Mouse (Mus musculus): ENCODE measurements around the gene Abca3. TPM values are rescaled to one million over a fixed set of nuclear protein-coding genes. Genes with fewer than 3 reads are reported as not detected.
"Not testable (repeated sequence)": the region's sequence is repeated elsewhere in the genome, so short reads cannot be mapped to it uniquely, and the experiment has no call there.

Gene Abca3
- total RNA-seq, 2 experiments from 2014 or later, result 21.8 to 28.3 TPM

DNA sequence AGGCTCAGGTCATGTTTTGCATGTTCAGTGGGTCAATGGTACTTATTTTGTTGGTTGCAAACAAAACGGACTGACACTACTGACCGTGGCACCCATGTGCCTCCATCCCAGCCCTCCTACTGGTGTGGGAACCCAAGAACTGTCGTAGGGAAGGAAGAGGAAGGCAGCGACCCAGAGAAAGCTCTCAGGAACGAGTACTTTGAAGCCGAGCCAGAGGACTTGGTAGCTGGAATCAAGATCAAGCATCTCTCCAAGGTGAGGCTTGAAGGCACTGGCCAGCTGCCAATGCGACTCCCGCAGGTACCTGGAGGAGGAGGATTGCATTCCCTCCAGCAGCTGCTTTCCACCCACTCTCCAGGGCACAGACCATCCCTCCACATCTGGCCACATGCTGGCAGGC, 32.0 kb downstream of the Abca3 start:
- DNase-seq, result no peak

DNA sequence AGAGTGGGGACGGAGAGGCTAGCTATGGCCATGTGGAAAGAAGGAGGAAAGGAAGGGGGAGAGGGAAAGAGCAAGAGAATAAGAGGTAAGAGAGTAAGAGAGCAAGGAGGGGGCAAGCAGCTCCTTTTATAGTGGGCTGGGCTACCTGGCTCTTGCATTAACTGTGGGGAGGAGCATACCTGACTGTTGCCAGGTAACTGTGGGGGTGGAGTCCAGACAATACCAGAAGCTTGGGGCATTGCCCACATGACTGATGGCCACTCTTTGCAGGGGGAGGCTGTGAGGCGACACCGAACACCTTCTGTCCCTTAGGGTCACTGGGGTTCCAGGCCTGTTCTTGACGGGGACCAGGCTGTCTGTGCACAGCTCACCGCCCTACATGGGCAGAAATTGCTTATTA, 37.0 kb downstream of the Abca3 start:
- DNase-seq, result no peak

DNA sequence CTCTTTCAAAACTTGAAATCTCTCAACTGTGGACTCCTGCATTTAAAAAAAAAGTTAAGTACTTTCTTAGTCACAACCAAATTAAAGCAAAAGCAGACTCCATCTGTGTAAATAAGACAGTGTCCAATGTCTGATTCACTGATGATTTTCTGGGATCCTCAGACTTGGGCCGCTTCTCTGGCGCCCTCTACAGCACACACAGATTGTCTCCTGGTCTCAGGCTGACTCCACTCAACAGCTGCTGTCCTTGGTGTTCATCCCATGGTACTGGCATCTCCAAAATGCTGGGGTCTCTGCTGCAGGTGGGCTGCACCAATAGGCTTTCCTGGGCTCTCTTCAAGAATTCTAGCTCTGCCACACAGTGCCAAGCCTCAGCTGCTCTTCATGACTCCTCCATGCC, 38.1 kb downstream of the Abca3 start:
- peak; percentile 78 for DNase-seq

DNA sequence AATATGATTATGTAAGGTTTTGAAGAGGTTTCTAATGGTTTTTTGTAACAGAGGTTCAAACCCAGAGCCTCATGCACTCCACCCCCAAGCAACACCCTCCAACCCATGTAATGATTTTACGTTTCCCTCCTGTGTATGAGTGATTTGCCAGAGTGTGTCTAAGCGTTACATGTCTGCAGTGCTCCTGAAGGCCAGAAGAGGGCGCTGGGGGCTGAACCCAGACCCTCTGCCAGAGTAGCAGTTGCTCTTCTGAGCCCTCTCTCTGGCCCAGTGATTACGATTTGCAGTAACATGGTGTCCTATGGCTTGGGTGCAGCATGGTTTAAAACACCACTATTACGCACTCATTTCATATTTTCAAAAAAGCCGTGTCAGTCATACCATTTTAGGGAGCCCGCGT, 39.4 kb downstream of the Abca3 start:
- DNase-seq, result peak; percentile 38

DNA sequence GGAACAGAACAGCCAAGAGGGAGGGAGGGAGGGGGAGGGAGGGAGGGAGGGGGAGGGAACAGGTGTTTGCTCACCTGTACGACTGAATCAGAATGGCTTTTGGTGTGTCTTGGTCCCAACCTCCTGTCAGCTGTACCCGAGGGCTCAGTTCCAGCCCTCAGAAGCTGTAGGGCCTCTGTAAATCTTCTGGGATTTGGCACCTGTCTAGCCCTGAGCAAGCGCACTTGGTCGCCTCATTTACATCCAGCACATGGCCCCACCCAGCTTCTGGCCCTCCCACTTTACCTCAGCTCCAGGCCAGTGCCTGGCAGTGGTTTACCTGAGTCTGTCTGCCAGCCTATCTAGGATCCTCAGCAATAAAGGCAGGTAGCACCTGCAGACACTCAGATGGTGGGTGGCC, 41.8 kb downstream of the Abca3 start:
- DNase-seq, result no peak

DNA sequence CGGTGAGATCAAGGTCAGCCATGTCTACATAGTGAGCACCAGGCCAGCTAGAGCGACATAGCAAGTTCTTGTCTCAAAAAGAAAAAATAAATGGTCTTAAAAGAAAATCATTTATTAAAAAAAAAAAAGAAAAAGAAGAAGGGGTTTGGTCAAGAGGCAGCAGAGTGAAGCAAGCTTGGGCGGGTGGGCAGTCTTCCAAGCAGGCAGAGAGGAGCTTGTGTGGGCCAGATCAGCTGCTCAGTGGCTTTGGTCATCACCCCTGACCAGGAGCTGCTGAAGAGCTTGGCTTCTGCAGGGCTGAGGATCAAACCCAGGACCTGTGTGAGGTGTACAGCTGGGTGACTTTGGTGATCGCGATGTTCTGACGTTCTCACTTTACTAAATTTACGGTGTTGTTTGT, 42.7 kb downstream of the Abca3 start:
- DNase-seq, result peak; percentile 74

DNA sequence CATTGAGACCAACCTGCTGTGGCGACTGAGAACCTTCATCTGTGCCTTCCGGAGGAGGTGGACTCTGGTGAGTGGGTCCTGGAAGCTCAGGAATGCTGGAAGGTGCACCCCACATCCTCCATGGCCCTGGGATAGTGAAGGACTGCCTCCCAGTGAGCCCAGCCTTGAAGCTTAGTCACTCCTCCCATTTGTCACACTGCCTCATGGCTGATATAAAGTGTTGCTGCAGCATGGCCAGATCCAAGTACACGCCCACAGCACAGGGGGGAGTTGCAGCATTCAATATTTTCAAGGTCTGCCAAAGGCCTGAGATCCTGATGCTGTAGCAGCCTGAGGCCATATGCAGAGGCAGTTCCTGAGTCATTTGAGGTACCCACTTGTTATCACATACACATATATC, 50.6 kb downstream of the Abca3 start:
- DNase-seq, result peak; percentile 80

DNA sequence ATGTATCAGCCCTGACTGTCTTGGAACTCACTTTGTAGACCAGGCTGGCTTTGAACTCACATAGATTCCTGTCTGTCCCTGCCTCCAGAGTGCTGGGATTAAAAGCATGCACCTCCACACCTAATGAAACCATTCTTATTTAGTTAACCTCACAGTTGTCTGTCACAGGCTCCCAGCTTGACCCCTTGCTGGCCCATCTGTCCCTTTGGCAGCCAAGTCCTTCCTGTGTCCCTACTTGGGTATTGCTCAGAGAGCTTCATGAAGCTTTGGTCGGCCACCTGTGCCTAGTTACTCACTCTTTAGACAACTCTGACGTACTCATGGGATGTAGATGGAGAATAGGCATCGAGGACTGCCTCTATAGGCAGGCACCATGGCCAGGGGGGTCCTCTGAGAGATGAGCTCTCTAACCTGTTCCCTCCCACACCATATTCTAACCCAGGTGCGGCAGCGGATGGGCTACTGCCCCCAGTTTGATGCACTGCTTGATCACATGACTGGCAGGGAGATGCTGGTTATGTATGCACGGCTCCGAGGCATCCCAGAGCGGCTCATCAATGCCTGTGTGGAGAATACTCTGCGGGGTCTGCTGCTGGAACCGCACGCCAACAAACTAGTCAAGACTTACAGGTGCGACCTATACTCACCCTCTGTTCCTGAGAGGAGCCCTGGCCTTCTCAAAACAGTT, 55.5 kb downstream of the Abca3 start:
- no peak for DNase-seq

DNA sequence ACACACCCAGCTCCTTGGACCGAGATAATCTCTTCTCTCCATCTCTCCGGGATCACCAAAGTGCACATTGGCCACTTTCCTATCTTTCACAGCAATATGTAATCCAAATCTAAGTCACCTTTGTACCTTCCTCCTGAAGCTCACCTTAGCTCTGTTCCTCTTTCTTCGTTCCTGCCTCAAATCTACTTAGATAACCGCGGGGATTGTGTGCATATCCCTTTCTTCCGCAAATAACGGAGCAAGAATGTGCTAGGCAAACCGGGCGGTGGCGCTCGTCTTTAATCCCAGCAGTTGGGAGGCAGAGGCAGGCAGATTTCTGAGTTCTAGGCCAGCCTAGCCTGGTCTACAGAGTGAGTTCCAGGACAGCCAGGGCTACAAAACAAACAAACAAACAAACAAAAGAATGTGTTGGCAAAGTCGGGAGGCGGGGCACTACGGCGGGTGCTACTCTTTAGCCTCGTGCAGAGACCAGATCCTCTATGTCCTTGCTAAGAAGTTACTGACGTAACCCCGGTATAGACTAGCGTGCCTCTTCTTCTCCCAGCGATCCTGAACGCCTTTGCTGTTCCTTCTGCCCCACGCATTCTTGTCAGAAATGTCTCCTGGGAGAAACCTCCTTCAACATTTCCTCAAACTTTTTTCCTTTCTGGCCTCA, 61.9 kb downstream of the Abca3 start:
- DNase-seq, result no peak

DNA sequence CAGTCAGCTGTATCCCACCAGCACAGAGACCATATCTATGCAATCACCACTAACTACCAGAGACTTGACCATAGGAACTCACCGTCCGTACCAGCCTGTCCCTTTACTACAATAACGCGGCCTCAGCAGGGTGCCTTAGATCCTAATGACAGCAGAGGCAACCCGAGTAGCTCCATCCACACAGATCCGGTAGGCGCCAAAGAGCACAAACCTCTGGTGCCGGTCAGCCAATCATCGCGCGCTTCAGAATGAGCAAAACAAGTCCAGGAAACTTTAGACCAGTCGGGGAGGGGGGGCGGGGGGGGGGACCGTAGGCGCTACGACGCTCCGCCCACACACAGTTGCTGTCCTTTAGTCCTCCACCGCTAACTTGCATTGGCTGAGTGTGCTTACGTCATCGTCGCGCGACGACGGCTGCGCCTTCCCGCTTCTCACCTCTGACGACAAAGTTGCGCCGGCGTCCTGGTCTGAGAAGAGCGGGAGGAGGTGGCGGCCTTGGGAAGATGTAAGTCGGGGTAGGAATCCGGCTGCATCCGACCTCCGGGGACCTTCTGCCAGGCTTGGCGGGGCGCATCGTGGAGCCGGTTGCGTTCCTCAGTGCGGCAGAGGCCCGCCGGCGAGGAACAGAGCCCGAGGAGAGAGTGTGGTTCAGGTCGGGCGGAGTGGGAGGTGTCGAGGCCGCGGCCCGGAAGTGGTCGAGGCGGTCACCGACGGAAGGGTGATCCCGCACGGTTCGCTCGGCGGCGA, 62.7 kb downstream of the Abca3 start, which contains the start of gene Rnps1:
Gene Rnps1 (plus strand): TSS at position 336 of the 747 bp plus-strand sequence.
- peak; percentile 97 for DNase-seq

DNA sequence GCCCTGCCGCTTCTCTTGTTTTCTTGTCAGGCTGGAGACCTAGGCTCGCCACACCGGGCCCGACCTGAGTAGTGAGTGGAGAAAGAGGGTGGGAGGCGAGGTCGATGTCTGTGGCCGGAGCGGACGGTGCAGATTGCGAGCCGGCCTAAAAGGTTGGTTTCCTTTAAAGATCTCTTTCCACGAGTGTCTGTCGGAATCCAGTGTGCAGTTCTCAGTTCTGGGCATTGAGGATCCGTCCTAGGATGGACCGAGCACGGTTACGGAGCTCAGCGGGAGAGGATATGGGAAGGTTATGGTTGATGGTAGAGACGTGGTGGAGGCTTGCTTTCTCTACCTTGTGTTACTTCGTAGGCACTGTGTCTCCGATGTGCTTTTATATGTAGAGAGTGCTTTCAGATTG, 63.3 kb downstream of the Abca3 start:
- DNase-seq, result no peak

DNA sequence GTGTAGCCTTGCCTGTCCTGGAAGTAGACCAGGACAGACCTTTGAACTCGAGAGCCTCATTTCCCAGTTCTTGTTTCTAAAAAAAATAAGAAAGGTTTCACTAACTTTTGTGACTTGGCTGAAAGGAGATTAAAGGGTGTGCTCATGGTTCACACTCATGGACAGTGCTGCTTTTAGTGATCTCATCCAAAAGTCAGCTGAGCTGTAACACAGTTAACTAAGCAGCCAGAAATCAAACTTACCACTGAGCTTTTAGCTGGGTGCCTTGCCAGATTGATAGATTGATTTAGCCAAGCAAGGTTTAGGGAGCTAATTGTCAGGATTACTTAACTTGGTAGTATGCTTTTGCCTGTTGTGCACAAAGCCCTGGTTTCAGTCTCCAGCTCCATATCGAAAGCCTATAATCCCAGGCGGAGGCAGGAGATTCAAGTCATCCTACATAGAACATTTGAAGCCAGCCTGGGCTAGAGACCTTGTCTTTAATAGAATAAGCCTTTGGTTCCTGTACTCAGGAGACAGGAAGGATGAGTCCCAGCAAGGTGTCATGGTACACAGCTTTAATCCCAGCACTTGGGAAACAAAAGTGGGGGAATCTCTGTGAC, 64.4 kb downstream of the Abca3 start:
- no peak for DNase-seq

DNA sequence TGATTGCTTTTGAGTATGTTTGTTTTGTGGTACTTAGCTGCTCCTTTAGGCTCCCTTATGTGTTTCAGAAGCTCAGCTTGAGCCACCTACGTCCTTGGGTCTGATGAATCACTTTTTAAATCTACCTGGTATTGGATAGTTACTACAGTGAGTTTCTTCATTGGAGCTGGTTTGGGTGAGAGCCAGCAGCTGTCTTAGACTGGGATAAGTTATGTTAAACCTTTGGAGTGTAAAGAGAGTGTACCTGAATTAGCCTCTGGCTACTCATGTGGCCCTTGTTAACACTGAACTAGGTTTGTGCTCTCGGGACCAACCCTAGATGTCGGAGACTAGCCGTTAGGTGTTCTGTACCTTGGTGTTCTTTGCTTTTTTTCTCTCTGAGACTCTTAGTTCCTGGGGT, 71.4 kb downstream of the Abca3 start:
- no peak for DNase-seq

DNA sequence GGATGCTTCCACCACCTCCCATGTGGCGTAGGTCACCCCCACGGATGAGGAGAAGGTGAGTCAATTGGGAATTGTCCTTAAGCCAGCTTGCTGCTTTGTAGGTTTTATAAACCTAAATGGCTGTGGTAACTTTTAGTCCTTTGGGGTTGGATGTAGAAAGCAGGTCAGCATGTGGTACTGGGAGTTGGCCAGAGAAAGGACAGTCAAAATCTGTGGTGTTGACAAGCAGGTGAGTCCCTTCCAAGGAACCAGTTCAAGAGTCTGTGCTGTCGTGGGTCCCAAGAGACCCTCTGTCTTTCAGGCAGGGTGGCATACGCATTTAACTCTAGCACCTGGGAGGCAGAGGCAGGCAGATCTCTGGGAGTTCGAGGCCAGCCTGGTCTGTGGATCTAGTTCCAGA, 72.7 kb downstream of the Abca3 start:
- no peak for DNase-seq

DNA sequence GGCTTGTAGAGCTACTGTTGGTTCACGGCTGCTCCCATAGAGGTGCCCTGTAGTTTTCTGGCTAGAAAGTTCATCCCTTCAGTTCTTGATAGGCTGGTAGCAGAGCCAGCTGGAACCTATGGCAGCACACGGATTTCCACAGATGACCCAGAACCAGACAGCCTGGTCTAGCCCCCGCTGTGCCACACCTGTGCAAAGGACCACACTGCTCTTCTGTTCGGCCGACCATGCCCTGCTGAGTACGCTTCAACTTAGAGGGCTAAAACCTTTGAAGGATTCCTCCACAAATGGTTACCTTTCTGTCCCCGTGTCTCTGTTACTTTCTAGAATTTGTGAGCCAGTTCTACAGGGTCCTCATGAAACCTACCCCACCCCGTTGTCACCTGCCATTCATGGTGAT, 73.6 kb downstream of the Abca3 start:
- not testable (repeated sequence) for DNase-seq

DNA sequence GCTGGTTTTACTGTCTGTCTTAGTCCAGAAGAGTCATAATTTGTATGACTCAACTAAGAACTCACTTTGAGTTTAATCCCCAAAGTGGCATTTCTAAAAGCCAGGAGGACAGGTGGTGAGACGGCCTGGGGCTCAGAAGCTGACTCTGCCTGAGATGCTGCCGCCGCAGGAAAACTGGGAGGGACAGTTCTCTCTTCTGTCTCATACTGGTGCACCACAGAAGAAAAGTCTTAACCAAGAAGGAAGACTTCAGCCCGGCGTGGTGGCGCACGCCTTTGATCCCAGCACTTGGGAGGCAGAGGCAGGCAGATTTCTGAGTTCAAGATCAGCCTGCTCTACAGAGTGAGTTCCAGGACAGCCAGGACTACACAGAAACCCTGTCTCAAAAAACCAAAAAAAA, 74.2 kb downstream of the Abca3 start:
- no peak for DNase-seq

DNA sequence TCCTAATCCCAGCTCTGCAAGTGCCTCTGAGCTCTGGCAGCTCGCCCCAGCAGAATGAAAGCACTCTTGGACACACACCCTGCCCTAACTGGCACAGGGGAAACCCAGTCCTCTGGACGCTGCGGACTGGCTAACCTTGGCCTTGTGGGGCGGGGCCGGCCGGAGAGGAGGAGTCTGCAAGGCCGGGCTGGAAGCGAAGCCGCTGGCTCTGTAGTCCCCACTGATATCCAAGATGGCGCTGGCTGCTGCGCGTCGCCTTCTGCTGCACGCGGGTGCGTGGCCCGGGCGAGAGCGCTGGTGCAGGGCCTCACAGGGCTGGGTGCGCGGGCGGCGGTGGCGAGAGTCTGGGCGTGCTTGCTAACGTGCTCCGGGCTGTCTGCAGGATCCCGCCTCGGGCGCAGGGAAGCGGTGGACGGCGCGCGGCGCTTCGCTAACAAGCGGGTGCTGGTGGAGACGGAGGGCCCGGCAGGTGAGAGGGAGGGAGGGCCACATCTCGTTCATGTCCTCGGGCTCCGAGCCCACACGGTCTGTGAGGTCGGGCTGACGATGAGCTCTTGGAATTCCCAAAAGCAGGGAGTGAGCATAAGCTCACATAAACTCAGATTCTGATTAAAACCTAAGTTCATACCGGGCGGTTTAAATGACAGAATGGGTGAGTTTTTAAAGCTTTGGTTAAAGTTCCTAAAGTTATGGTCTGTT, 74.9 kb downstream of the Abca3 start, which contains the start of gene Eci1:
Gene Eci1 (plus strand): TSS at position 171 of the 699 bp plus-strand sequence.
- DNase-seq, result peak; percentile 99

DNA sequence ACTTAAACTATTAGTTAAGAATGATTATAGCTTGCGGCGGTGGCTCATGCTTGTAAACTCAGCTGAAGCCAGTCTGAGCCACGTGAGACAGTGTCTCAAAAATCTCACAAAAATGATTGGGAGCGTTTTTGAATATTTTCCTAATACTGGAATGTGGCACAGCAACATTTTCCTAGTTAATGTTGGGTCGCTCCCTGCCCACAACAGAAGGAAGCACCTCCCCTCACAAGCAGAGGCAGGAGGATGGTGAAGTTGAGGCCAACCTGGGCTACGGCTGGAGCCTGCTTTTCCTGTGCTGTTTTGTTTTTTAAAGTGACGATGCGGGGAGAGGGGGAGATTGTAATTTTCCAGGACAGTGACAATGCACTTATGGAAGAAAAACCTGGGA, 75.4 kb downstream of the Abca3 start:
- DNase-seq, result no peak

DNA sequence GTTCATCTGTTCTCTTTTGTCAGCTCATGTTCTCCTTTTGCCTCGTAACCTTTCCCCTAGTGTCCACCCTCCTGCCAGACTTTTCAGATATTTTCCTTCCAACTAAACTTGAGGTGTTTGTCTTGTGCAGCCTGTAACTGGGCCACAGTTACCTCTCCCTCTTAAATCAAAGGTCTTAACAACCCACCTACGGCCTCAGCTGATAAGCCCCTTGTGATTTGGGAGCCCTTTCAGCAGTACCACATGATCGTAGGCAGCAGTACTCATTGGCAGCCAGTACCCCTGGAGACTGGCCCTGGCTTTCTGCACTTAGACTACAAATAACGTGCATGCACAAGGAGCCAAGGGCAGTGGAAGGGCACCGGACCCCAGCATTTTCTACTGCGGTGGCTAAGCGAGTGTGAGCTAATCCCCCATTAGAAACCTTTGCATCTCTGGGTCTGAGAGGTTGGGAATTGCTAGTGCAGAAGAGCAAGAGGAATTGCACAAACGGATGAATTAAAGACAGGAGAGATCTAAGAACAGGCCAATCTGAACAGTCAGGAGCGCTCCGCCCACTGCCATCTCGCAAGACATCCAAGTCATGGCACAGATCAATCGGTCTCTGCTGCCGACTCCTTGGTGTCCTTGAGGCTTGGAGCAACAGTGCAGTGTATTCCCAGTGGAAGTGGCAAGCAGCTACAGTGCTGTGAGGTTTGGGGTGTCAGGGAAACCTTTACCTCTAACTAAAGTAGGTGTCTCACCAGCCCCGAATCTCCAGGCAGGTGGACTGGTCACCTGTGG, 77.6 kb downstream of the Abca3 start:
- peak; percentile 64 for DNase-seq

DNA sequence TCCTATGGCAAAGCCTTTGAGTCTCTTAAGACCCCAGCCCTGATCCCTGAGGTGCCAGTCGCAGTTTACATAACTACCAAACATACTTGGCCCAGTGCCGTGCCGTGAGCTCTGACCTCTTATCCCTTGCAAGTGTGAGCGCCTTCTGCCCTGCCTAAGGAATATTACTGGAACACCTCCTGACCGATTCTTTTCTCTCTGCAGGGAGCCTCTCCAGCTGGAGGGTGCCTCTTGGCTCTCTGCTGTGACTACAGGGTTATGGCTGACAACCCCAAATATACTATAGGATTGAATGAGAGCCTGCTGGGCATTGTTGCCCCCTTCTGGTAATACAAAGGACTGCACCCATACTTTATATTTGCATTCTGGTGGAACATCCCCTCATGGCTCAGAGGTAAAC, 85.3 kb downstream of the Abca3 start:
- DNase-seq, result no peak

DNA sequence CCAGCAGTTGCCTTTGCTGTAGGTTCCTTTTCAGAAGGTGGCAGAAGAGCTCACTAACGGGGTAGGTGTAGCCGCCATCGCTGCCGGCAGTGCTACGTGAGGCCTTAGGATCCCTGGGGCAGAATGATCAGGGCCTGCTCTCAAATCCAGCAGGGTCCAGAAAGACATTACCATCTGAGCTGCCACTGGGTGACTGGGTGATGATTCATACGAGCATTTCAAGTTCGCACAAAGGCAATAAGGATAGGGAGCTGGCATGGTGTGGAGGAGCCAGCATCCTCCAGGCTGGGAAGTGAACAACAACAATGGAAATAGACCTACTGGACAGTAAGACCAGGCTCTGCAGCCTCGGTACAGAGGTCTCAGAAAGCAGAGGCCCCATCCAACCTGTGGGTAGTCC, 88.6 kb downstream of the Abca3 start:
- no peak for DNase-seq

DNA sequence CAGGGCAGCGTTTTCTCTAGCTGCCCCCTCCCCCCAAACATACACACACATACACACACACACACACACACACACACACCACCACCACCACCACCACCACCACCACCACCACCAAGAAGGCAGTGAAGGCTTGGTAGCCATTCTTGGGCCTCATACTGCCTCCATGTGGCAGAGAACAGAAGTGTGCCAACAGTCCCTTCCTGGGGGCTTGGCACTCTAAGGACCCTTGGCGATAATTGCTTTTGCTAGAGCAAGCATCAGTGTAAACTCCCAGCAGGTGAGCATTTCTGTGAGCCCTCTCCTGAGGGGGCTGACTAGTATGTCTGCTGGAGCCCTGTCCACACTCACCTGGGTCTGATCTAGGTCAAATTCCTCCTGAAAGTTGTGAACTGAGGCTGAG, 89.4 kb downstream of the Abca3 start:
- no peak for DNase-seq
